Mouse (Mus musculus) hindbrain, embryonic 11.5 days (tissue): ENCODE data around the gene Suv39h1. TPM values are rescaled to one million over a fixed set of nuclear protein-coding genes. Genes with fewer than 3 reads are reported as not detected.
"Not testable (repeated sequence)": the region's sequence is repeated elsewhere in the genome, so short reads cannot be mapped to it uniquely, and the experiment has no call there.

Experiments used
- ATAC-seq: fragments of 200-750 bp; cut with Nextera tagmentation; 2 replicates; pipeline ENCODE4 v1.8.0; 2017; ENCODE audit warnings: mild to moderate bottlenecking, moderate TSS enrichment, moderate library complexity; ENCODE audit not compliant: low FRiP score
- DNase-seq: peaks from one replicate; pipeline ENCODE4 v3.0.0-alpha.2; 2015; ENCODE audit warnings: low spot score
- H3K27ac ChIP-seq: fragments of 300-500 bp; sonication (generic); 2 replicates; pipeline ENCODE4 v1.5.1; 2014; ENCODE audit warnings: mild to moderate bottlenecking, low read depth, low read length
- H3K27me3 ChIP-seq: fragments of 300-500 bp; sonication (generic); 2 replicates; pipeline ENCODE4 v1.6.1; 2014; ENCODE audit warnings: mild to moderate bottlenecking, low read length, moderate library complexity, mixed read lengths; ENCODE audit not compliant: control insufficient read depth, insufficient read depth
- H3K36me3 ChIP-seq: fragments of 300-500 bp; sonication (generic); 2 replicates; pipeline ENCODE4 v1.6.1; 2014; ENCODE audit warnings: mild to moderate bottlenecking, low read length, moderate library complexity, mixed read lengths; ENCODE audit not compliant: control insufficient read depth, insufficient read depth
- H3K4me1 ChIP-seq: fragments of 300-500 bp; sonication (generic); replicated peaks from 2 replicates; pipeline ENCODE4 v1.6.1; 2014; ENCODE audit warnings: low read length, mixed read lengths; ENCODE audit not compliant: control insufficient read depth, insufficient read depth
- H3K4me2 ChIP-seq: fragments of 300-500 bp; sonication (generic); replicated peaks from 2 replicates; pipeline ENCODE4 v1.6.1; 2014; ENCODE audit warnings: mild to moderate bottlenecking, low read depth, low read length
- H3K4me3 ChIP-seq: fragments of 300-500 bp; sonication (generic); 2 replicates; pipeline ENCODE4 v1.5.1; 2014; ENCODE audit warnings: low read depth, low read length
- H3K9ac ChIP-seq: fragments of 300-500 bp; sonication (generic); 2 replicates; pipeline ENCODE4 v1.6.1; 2014; ENCODE audit warnings: low read depth, low read length
- H3K9me3 ChIP-seq: fragments of 300-500 bp; sonication (generic); 2 replicates; pipeline ENCODE4 v1.6.1; 2016; ENCODE audit warnings: low read length; ENCODE audit not compliant: control insufficient read depth
- WGBS: fragments of 180-500 bp; shearing (Covaris S2); extraction: QIAGEN DNeasy Blood & Tissue Kit; methylation state at CpG from one replicate; pipeline ENCODE4 v1.1.7; 2014; 5-methylcytosine and 5-hydroxymethylcytosine counted together
- polyA plus RNA-seq: library from polyadenylated mRNA; unstranded; fragments of >200 nt; fragmentation: Nextera tagmentation; extraction: Ambion mirVana; gene quantifications from 2 replicates; pipeline ENCODE4 v1.2.1, GENCODE M21; 2014

Suv39h1 gene
- polyA plus RNA-seq, 1 experiment from 2014 or later = 59.8 TPM

DNA sequence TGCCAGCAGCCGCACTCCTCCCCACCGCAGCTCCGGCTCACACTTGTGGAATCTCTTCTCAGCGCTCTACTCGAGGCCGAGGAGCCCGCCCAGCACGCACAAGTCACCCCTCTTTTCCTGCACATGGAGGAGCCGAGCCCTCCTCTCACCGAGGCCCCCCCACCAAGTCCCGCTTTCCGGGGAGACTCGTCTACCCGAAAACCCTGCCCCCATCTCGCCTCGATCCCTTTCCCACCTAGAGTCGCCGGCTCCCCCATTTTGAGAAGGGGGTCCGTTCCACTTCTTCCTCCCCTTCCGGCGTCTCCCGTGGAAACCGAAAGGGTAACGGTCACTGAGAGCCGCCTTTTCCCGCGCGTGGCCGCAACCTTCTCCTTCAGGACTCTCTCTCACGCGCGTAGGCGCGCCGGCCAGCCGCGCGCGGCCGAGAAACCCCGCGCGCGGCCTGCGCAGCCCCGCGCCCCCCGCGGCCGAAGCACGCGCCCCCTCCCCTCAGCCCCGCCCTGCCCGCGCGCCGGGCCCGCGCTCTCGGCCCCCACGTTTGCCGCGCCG is 605 bp downstream of the Suv39h1 start:
- Histone ChIP-seq H3K4me2 (peak overlapping the region; percentile 44), H3K4me1 (no peaks in the 10 kb centered on the region), H3K27me3 (no peaks in the 10 kb centered on the region), H3K27ac (peak overlapping the region; percentile 70), H3K9ac (peak overlapping the region; percentile 62), H3K4me3 (peak overlapping the region; percentile 49), H3K9me3 (no peaks in the 10 kb centered on the region), H3K36me3 (no peaks in the 10 kb centered on the region)
- 14% methylated on average over 54 of the region's 64 CpGs for WGBS
- DNase-seq (peak; percentile 41), ATAC-seq (peak; percentile 37)

- ATAC-seq (no peak), DNase-seq (no peak)
- Histone ChIP-seq H3K4me2 (no peak overlapping the region), H3K36me3 (no peaks in the 10 kb centered on the region), H3K4me3 (no peak overlapping the region), H3K27ac (no peak overlapping the region), H3K27me3 (no peaks in the 10 kb centered on the region), H3K4me1 (no peaks in the 10 kb centered on the region), H3K9ac (no peak overlapping the region), H3K9me3 (no peaks in the 10 kb centered on the region)
- WGBS = 95% methylated on average over 1 of the region's 1 CpGs
These were observed 5.4 kb downstream of the Suv39h1 start for GRCm38 (mm10) chrX:8069166-8069565.

DNA sequence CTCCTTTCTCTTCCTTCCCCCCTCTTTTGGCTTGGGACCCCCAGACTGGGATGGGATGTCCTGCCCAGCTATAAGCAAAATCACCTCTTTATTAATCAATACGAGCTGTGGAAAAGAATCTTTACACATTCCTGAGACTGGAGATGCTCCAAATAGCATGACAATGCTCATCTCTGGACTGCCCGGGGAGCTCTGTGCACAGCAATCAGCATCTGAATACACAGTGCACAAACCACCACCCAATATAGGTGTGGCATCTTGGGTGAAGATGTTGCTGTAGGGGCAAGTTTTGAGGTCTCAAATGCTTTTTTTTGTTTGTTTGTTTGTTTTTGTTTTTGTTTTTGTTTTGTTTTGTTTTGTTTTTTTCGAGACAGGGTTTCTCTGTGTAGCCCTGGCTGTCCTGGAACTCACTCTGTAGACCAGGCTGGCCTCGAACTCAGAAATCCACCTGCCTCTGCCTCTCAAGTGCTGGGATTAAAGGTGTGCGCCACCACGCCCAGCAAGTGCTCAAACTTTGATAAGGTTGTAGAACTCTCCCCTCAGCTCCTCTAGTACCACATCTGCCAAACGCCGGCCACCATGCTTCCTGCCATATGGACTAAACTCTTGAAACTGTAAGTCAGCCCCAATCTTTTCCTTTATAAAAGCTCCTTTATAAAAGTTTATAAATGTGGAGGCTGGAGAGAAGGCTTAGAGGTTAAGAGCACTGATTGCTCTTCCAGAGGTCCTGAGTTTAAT is 23.3 kb downstream of the Suv39h1 start:
- not testable (repeated sequence) for ATAC-seq, H3K4me2 ChIP-seq, H3K36me3 ChIP-seq, H3K4me3 ChIP-seq, H3K9me3 ChIP-seq, H3K4me1 ChIP-seq, H3K9ac ChIP-seq, H3K27ac ChIP-seq, DNase-seq, H3K27me3 ChIP-seq
- WGBS = 78% methylated on average over 7 of the region's 8 CpGs

DNA sequence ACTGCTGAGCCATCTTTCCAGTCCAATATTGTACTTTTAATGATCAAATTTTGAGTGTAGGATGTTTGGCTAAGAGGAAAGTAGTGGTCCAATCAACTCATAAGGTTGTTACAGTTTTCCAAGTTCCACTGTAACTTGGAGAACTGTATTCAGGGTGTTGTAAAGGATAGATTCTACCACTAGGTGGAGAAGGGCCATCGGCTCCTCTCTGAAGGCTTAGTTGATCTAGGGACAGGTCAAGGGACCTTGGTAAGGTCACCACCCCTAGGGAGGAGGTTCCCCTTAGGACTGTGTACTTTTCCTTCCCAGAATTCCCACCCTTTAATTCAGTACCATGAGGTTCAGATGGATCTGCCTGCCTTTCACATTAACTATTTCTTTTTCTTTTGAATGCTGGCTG is 41.6 kb downstream of the Suv39h1 start:
- 65% methylated on average over 1 of the region's 1 CpGs for whole genome bisulfite sequencing
- Histone ChIP-seq H3K27me3 (no peaks in the 10 kb centered on the region), H3K4me2 (no peak overlapping the region), H3K4me3 (no peak overlapping the region), H3K36me3 (no peaks in the 10 kb centered on the region), H3K9me3 (no peaks in the 10 kb centered on the region), H3K9ac (no peak overlapping the region), H3K27ac (no peak overlapping the region), H3K4me1 (no peaks in the 10 kb centered on the region)
- ATAC-seq (no peak), DNase-seq (no peak)

GRCm38 (mm10) chrX:8026811-8027210 is 47.7 kb downstream of the Suv39h1 start:
- DNase-seq = no peak

GRCm38 (mm10) chrX:8024795-8025194 is 49.8 kb downstream of the Suv39h1 start:
- no peak for ATAC-seq
- DNase-seq = no peak
- Histone ChIP-seq H3K4me1 (no peaks in the 10 kb centered on the region), H3K27me3 (no peaks in the 10 kb centered on the region), H3K36me3 (no peaks in the 10 kb centered on the region), H3K4me2 (no peak overlapping the region), H3K27ac (no peak overlapping the region), H3K9me3 (no peaks in the 10 kb centered on the region), H3K4me3 (no peak overlapping the region), H3K9ac (no peak overlapping the region)
- WGBS = 75% methylated on average over 2 of the region's 2 CpGs

More at GRCm38 (mm10) chrX:8026811-8027210, 47.7 kb downstream of the Suv39h1 start:
- no peak for ATAC-seq
- no peaks in the 10 kb centered on the region for H3K4me1 ChIP-seq
- H3K4me2 ChIP-seq = no peak overlapping the region
- no peak overlapping the region for H3K9ac ChIP-seq
- H3K4me3 ChIP-seq = no peak overlapping the region
- no peak overlapping the region for H3K27ac ChIP-seq
- H3K27me3 ChIP-seq = no peaks in the 10 kb centered on the region
- H3K9me3 ChIP-seq = no peaks in the 10 kb centered on the region
- 77% methylated on average over 4 of the region's 4 CpGs for WGBS
- H3K36me3 ChIP-seq = no peaks in the 10 kb centered on the region

DNA sequence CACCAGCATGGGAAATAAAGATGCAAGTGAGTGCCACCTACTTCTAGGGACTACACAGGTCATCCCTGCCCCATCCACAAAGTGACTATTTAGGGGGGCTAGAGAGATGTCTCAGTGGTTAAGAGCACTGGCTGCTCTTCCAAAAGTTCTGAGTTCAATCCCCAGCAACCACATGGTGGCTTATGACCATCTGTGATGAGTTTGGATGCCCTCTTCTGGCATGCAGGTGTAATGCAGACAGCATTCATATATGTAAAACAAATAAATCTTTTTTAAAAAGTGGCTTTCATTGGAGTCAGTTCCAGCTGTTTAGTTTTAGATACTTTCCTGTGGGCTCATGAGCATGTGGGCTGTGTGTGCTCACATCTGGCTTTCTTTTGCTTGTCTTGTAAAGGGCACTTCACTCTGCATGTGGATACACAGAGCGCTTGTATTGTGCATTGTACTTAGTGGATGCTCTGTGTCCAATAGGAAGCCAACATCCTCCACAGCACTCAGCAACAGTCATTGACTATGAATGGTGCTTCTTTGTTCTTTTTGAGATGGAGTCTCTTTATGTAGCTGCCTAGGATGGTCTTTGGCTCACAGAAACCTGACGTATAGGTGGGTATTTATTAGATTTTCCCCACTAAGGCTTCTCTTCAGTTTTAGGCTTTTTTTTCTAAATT is 54.3 kb downstream of the Suv39h1 start:
- Histone ChIP-seq H3K4me2 (no peak overlapping the region), H3K9me3 (no peaks in the 10 kb centered on the region), H3K27me3 (no peaks in the 10 kb centered on the region), H3K27ac (no peak overlapping the region), H3K4me1 (no peaks in the 10 kb centered on the region), H3K9ac (no peak overlapping the region), H3K4me3 (no peak overlapping the region), H3K36me3 (no peaks in the 10 kb centered on the region)
- ATAC-seq (no peak), DNase-seq (no peak)
- 66% methylated on average over 2 of the region's 2 CpGs for WGBS

DNA sequence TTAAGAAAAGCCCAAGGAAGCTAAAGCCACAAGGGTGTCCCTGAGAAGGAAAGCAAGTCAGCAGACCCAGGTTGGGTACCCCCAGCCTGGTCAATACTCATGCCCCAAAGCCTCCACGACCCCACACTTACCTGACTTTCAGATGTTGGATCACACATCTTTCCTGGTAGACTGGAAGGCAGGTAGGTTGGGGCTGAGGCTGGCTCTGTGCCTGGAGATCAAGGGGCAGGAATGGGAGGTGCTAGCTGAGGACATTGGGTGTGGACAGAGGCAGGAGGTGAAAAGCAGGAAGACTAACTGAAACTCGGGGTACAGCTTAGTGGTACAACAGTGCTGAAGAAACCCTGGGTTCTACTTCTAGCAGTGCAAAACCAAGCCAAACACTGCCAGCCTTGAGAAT is 56.3 kb downstream of the Suv39h1 start, which contains the start of gene Glod5:
TSS of gene Glod5 (minus strand) at position 207 of the 400 bp plus-strand sequence.
- Histone ChIP-seq H3K9me3 (no peaks in the 10 kb centered on the region), H3K4me3 (no peak within 1 kb of the TSS), H3K27me3 (no peaks in the 10 kb centered on the region), H3K4me1 (no peaks in the 10 kb centered on the region), H3K36me3 (no peaks in the 10 kb centered on the region), H3K4me2 (no peak within 1 kb of the TSS), H3K27ac (no peak within 1 kb of the TSS), H3K9ac (no peak within 1 kb of the TSS)
- DNase-seq (no peak), ATAC-seq (no peak)
- WGBS = 71% methylated on average over 2 of the region's 2 CpGs
